Mouse (Mus musculus): Measurements from ENCODE around the gene Phf19. TPM values are rescaled to one million over a fixed set of nuclear protein-coding genes. Genes with fewer than 3 reads are reported as not detected.

Phf19 gene
- polyA plus RNA-seq, 1 experiment from 2014 or later, result 1.3 TPM

DNA sequence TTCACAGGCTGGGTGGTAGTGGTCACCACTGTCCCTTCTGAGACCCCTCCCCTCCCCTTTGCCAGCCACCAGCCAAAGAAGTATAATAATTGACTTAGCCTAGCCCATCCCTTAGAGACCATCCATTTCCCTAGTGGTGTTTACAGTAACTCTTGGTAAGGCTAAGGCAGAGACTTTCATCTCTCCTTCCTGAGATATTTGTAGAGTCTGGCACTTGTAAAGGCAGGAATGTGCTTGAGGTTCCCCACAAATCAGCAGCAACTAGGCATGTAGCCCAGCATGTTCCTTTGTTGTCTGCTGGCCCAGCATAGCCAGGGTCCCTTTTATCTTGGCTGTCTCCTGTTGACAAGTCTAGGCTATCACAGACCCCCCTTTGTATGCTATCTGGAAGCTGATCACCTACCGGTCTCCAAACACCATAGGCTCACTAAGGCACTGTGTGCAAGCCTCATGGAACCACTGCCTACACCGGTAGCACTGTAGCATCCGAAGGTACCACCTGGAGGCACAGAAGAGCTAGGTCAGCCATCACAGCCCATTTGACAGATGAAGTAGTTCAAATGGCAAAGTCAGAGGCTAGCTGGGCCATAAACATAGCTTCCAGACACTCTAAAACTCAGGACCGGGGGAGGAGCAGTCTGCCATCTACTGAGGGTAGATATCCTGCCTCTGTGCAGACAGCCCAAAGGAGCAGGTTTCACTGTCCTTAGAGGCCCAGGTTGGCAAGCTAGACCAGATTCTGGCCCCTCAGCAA, 10.0 kb downstream of the Phf19 start:
- Histone ChIP-seq H3K4me2 (peak overlapping the region; percentile 53), H3K9me3 (no peaks in the 10 kb centered on the region), H3K36me3 (no peaks in the 10 kb centered on the region), H3K4me3 (peak overlapping the region; percentile 38; the same call in 1 of the 2 replicates), H3K4me1 (replicated peaks) (peaks cover 13% of the 10 kb centered on the region), H3K9ac (peak overlapping the region; percentile 5; the same call in 1 of the 2 replicates), H3K27me3 (0 out of 2 replicates have a peak, but pooled peaks cover 5% of the 10 kb centered on the region), H3K27ac (peak overlapping the region; percentile 73; the same call in 1 of the 2 replicates)
- no peak for ATAC-seq (ENCODE audit: low FRiP score)
- WGBS, result 77% methylated on average over 4 of the region's 4 CpGs

GRCm38 (mm10) chr2:34903191-34903590, 10.6 kb downstream of the Phf19 start:
- 87% methylated on average over 7 of the region's 7 CpGs for WGBS
- H3K4me2 ChIP-seq, result no peak overlapping the region
- 0 out of 2 replicates have a peak, but pooled peaks cover 5% of the 10 kb centered on the region for H3K27me3 ChIP-seq
- no peaks in the 10 kb centered on the region for H3K9me3 ChIP-seq
- H3K36me3 ChIP-seq, result no peaks in the 10 kb centered on the region
- no peak overlapping the region for H3K9ac ChIP-seq
- H3K4me1 ChIP-seq (replicated peaks), result peaks cover 13% of the 10 kb centered on the region
- H3K27ac ChIP-seq, result no peak overlapping the region
- H3K4me3 ChIP-seq, result no peak overlapping the region
- ATAC-seq (ENCODE audit: low FRiP score), result no peak

GRCm38 (mm10) chr2:34902731-34903130, 11.1 kb downstream of the Phf19 start:
- H3K27ac ChIP-seq, result no peak overlapping the region
- 87% methylated on average over 6 of the region's 6 CpGs for WGBS
- H3K4me2 ChIP-seq, result no peak overlapping the region
- peaks cover 13% of the 10 kb centered on the region for H3K4me1 ChIP-seq (replicated peaks)
- ATAC-seq (ENCODE audit: low FRiP score), result no peak
- H3K4me3 ChIP-seq, result no peak overlapping the region
- H3K36me3 ChIP-seq, result no peaks in the 10 kb centered on the region
- H3K9me3 ChIP-seq, result no peaks in the 10 kb centered on the region
- H3K9ac ChIP-seq, result no peak overlapping the region
- H3K27me3 ChIP-seq, result 0 out of 2 replicates have a peak, but pooled peaks cover 5% of the 10 kb centered on the region

- no peak for ATAC-seq (ENCODE audit: low FRiP score)
- Histone ChIP-seq H3K36me3 (no peaks in the 10 kb centered on the region), H3K4me3 (no peak overlapping the region), H3K27ac (no peak overlapping the region), H3K4me2 (no peak overlapping the region), H3K4me1 (replicated peaks) (peaks cover 13% of the 10 kb centered on the region), H3K27me3 (0 out of 2 replicates have a peak, but pooled peaks cover 4% of the 10 kb centered on the region), H3K9ac (no peak overlapping the region), H3K9me3 (no peaks in the 10 kb centered on the region)
- WGBS, result 75% methylated on average over 4 of the region's 4 CpGs
These were observed 12.1 kb downstream of the Phf19 start for GRCm38 (mm10) chr2:34901726-34902125.

- no peak overlapping the region for H3K4me3 ChIP-seq
- H3K4me1 ChIP-seq (replicated peaks), result peaks cover 13% of the 10 kb centered on the region
- H3K27me3 ChIP-seq, result no peaks in the 10 kb centered on the region
- H3K9me3 ChIP-seq, result no peaks in the 10 kb centered on the region
- ATAC-seq (ENCODE audit: low FRiP score), result no peak
- no peak overlapping the region for H3K4me2 ChIP-seq
- 80% methylated on average over 1 of the region's 1 CpGs for WGBS
- no peak overlapping the region for H3K9ac ChIP-seq
- H3K27ac ChIP-seq, result no peak overlapping the region
- no peaks in the 10 kb centered on the region for H3K36me3 ChIP-seq
These were observed 13.4 kb downstream of the Phf19 start for GRCm38 (mm10) chr2:34900412-34900811.

DNA sequence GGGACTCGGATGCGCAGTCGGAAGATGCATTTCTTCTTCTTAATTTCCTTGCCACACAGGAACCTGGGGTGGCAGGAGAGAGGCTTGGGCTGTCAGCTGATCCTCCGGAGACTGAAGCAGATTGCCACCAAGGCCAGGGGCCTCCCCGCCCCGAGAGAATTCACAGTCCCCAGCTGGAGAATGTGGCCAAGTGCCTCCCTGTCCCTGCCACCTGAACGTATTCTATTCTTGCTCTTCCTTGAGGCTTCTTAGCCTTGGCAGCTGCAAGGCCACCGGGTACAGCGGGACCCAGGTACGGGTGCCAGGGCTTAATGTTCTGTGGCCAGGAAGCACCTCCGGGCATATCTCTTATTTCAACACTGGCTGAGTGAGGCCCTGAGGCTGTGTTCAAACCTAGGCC, 14.1 kb downstream of the Phf19 start:
- Histone ChIP-seq H3K27me3 (no peaks in the 10 kb centered on the region), H3K9me3 (no peaks in the 10 kb centered on the region), H3K4me3 (no peak overlapping the region), H3K4me1 (replicated peaks) (peaks cover 12% of the 10 kb centered on the region), H3K9ac (no peak overlapping the region), H3K27ac (no peak overlapping the region), H3K4me2 (no peak overlapping the region), H3K36me3 (no peaks in the 10 kb centered on the region)
- ATAC-seq (ENCODE audit: low FRiP score), result no peak
- 87% methylated on average over 11 of the region's 11 CpGs for WGBS

- no peaks in the 10 kb centered on the region for H3K36me3 ChIP-seq
- no peak overlapping the region for H3K4me3 ChIP-seq
- ATAC-seq (ENCODE audit: low FRiP score), result no peak
- no peak overlapping the region for H3K9ac ChIP-seq
- no peaks in the 10 kb centered on the region for H3K9me3 ChIP-seq
- WGBS, result 23% methylated on average over 10 of the region's 10 CpGs
- H3K4me2 ChIP-seq, result no peak overlapping the region
- no peak overlapping the region for H3K27ac ChIP-seq
- H3K27me3 ChIP-seq, result no peaks in the 10 kb centered on the region
- no peaks in the 10 kb centered on the region for H3K4me1 ChIP-seq (replicated peaks)
These were observed 16.0 kb downstream of the Phf19 start for GRCm38 (mm10) chr2:34897820-34898219.

- H3K9me3 ChIP-seq, result no peaks in the 10 kb centered on the region
- WGBS, result 84% methylated on average over 17 of the region's 17 CpGs
- H3K4me3 ChIP-seq, result no peak overlapping the region
- no peaks in the 10 kb centered on the region for H3K27me3 ChIP-seq
- H3K27ac ChIP-seq, result no peak overlapping the region
- no peak overlapping the region for H3K9ac ChIP-seq
- no peaks in the 10 kb centered on the region for H3K4me1 ChIP-seq (replicated peaks)
- no peaks in the 10 kb centered on the region for H3K36me3 ChIP-seq
- ATAC-seq (ENCODE audit: low FRiP score), result no peak
- no peak overlapping the region for H3K4me2 ChIP-seq
These were observed 16.9 kb downstream of the Phf19 start for GRCm38 (mm10) chr2:34896821-34897460.

- Histone ChIP-seq H3K27ac (no peak overlapping the region), H3K4me1 (replicated peaks) (no peaks in the 10 kb centered on the region), H3K4me3 (no peak overlapping the region), H3K4me2 (no peak overlapping the region), H3K9ac (no peak overlapping the region), H3K9me3 (no peaks in the 10 kb centered on the region), H3K36me3 (no peaks in the 10 kb centered on the region), H3K27me3 (no peaks in the 10 kb centered on the region)
- 82% methylated on average over 19 of the region's 19 CpGs for WGBS
- ATAC-seq (ENCODE audit: low FRiP score), result no peak
These were observed 18.2 kb downstream of the Phf19 start for GRCm38 (mm10) chr2:34895503-34896113.

DNA sequence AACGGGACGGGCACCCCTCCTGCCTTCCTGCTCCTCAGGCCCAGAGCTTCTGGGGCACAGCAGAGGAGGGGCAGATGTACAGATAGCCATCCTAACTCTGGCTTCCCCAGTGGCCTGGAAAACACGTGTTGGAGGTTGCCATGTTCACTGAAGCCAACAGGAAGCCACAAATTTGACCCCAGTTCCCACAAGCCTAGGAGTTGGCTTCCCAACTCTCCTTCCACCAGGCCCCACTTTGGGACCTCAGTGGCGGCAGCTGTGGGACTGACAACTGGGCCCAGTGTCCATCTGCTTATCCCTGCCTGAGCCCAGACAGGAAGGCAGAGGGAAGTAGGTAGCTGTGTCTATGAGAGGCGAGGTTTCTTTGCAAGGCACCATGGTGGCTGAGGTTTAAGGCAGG, 19.9 kb downstream of the Phf19 start:
- H3K4me3 ChIP-seq, result no peak overlapping the region
- H3K27me3 ChIP-seq, result no peaks in the 10 kb centered on the region
- no peak overlapping the region for H3K9ac ChIP-seq
- H3K36me3 ChIP-seq, result no peaks in the 10 kb centered on the region
- H3K9me3 ChIP-seq, result no peaks in the 10 kb centered on the region
- no peak overlapping the region for H3K27ac ChIP-seq
- no peak for ATAC-seq (ENCODE audit: low FRiP score)
- no peak overlapping the region for H3K4me2 ChIP-seq
- no peaks in the 10 kb centered on the region for H3K4me1 ChIP-seq (replicated peaks)
- 78% methylated on average over 5 of the region's 5 CpGs for WGBS

- no peak overlapping the region for H3K4me3 ChIP-seq
- H3K9ac ChIP-seq, result no peak overlapping the region
- no peak overlapping the region for H3K27ac ChIP-seq
- H3K4me2 ChIP-seq, result no peak overlapping the region
- no peaks in the 10 kb centered on the region for H3K4me1 ChIP-seq (replicated peaks)
- no peak for ATAC-seq (ENCODE audit: low FRiP score)
- H3K36me3 ChIP-seq, result no peaks in the 10 kb centered on the region
- H3K9me3 ChIP-seq, result no peaks in the 10 kb centered on the region
- WGBS, result 63% methylated on average over 2 of the region's 2 CpGs
- H3K27me3 ChIP-seq, result peaks cover 13% of the 10 kb centered on the region
These were observed 29.6 kb downstream of the Phf19 start for GRCm38 (mm10) chr2:34884186-34884585.

DNA sequence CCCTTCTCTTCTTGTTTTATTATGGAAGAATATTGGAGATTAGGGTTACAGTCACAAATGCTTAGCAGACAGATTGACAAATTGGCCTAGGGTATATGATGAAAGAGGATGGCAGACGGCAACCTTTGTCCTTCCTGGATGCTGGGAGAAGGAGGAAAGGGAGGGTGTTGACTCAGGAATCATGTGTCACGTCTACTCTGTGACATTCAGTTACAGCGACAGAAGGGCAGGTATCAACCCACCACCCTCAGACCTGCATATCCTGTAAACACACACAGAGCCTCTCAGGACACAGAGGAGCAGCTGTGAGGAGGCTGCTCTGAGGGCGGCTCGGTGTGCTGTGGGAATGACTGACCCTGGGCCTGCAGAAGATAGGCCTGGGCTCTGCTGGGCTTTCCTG, 30.6 kb downstream of the Phf19 start:
- no peak overlapping the region for H3K4me3 ChIP-seq
- ATAC-seq (ENCODE audit: low FRiP score), result no peak
- WGBS, result 74% methylated on average over 5 of the region's 5 CpGs

More for the DNA sequence above, 30.6 kb downstream of the Phf19 start:
- no peak overlapping the region for H3K4me2 ChIP-seq
- no peak overlapping the region for H3K27ac ChIP-seq
- no peaks in the 10 kb centered on the region for H3K4me1 ChIP-seq (replicated peaks)
- H3K36me3 ChIP-seq, result no peaks in the 10 kb centered on the region
- H3K9ac ChIP-seq, result no peak overlapping the region
- H3K9me3 ChIP-seq, result no peaks in the 10 kb centered on the region
- peaks cover 17% of the 10 kb centered on the region for H3K27me3 ChIP-seq
